Mouse (Mus musculus) lung, embryonic 16.5 days (tissue): ENCODE measurements around the gene Nfkb1. TPM values are rescaled to one million over a fixed set of nuclear protein-coding genes. Genes with fewer than 3 reads are reported as not detected.

Source experiments
- ATAC-seq: fragments of 200-750 bp; cut with Nextera tagmentation; 2 replicates; pipeline ENCODE4 v1.8.0; 2017; ENCODE audit warnings: low read depth, mild to moderate bottlenecking, moderate library complexity
- H3K27ac ChIP-seq: fragments of 300-500 bp; sonication (generic); 2 replicates; pipeline ENCODE4 v1.5.1; 2014; ENCODE audit warnings: mild to moderate bottlenecking, control low read depth, low read length
- H3K27me3 ChIP-seq: fragments of 300-500 bp; sonication (generic); 2 replicates; pipeline ENCODE4 v1.6.1; 2014; ENCODE audit warnings: low read depth, low read length, mixed read lengths; ENCODE audit not compliant: control insufficient read depth, insufficient read depth
- H3K36me3 ChIP-seq: fragments of 300-500 bp; sonication (generic); 2 replicates; pipeline ENCODE4 v1.6.1; 2014; ENCODE audit warnings: low read length; ENCODE audit not compliant: control insufficient read depth, insufficient read depth
- H3K4me1 ChIP-seq: fragments of 300-500 bp; sonication (generic); replicated peaks from 2 replicates; pipeline ENCODE4 v1.6.1; 2014; ENCODE audit warnings: low read length, mixed read lengths; ENCODE audit not compliant: control insufficient read depth, insufficient read depth
- H3K4me2 ChIP-seq: fragments of 300-500 bp; sonication (generic); 2 replicates; pipeline ENCODE4 v1.6.1; 2014; ENCODE audit warnings: low read depth, low read length, control low read depth
- H3K4me3 ChIP-seq: fragments of 300-500 bp; sonication (generic); 2 replicates; pipeline ENCODE4 v1.5.1; 2014; ENCODE audit warnings: mild to moderate bottlenecking, low read length, control low read depth
- H3K9ac ChIP-seq: fragments of 300-500 bp; sonication (generic); 2 replicates; pipeline ENCODE4 v1.6.1; 2014; ENCODE audit warnings: low read length, control low read depth
- H3K9me3 ChIP-seq: fragments of 300-500 bp; sonication (generic); 2 replicates; pipeline ENCODE4 v1.6.1; 2016; ENCODE audit warnings: low read length; ENCODE audit not compliant: control insufficient read depth
- whole genome bisulfite sequencing: fragments of 180-500 bp; shearing (Covaris S2); extraction: QIAGEN DNeasy Blood & Tissue Kit; methylation state at CpG from one replicate; pipeline ENCODE4 v1.1.7; 2014; 5-methylcytosine and 5-hydroxymethylcytosine counted together
- polyA plus RNA-seq: library from polyadenylated mRNA; unstranded; fragments of >200 nt; fragmentation: Nextera tagmentation; extraction: Ambion mirVana; gene quantifications from 2 replicates; pipeline ENCODE4 v1.2.1, GENCODE M21; 2015

Gene Nfkb1
- 26.8 and 29.0 TPM in 2 replicates for polyA plus RNA-seq

DNA sequence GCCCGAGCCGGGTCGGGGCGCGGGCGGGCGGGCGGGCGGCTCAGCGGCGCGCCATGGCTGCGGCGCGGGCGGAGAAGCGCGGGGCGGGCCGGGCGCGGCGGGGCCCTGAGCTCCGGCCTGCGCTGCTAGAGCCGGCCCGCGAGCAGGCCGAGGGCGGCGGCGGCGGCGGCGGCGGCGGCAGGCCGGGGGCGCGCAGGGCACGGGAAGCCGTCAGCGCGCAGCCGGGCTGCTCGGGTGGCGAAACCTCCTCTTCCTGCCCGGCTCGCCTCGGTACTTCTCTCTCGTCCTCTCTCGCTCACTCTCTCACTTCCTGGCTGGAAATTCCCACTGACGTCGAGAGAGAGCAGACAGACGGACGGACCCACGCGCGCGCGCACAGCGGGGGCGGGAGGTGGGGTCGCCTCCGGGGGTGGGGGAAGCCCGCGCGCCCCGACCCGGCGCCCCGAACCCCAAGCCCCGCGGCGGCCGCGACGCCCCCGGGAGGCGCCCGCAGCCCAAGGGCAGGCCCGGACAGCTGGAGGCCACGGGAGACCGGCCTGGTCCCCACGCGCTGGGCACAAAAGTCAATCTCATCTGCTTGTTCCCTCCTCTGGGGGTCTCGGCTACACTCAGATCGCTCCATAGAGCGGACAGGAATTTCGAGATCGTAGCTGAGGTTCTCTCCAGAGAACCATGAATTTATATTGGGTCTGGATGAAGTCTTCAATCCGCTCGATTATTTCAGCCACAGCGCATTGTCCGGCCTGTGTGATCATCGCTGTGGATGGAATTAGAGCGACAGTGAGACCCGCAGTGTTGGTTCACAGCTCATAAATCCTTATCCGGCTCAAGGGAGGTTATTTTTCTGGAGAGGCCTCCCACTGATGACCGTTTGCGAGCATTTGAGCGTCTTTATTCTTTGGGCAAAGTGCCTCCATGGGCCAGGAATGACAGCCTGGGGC is at the start of gene Nfkb1:
Gene Nfkb1, minus strand, starts transcription at position 357 of the 941 bp plus-strand sequence.
- Histone ChIP-seq H3K9ac (peak within 1 kb of the TSS; percentile 97), H3K9me3 (no peaks in the 10 kb centered on the region), H3K36me3 (no peaks in the 10 kb centered on the region), H3K4me3 (peak within 1 kb of the TSS; percentile 89), H3K4me2 (peak within 1 kb of the TSS; percentile 77), H3K27ac (peak within 1 kb of the TSS; percentile 91), H3K27me3 (no peaks in the 10 kb centered on the region), H3K4me1 (peaks cover 25% of the 10 kb centered on the region)
- ATAC-seq: peak; percentile 88
- WGBS: 1% methylated on average over 51 of the region's 102 CpGs

GRCm38 (mm10) chr3:135740711-135741110 is 49.4 kb upstream of the Nfkb1 start:
- no peaks in the 10 kb centered on the region for H3K27me3 ChIP-seq
- ATAC-seq: no peak
- H3K27ac ChIP-seq: no peak overlapping the region
- H3K4me3 ChIP-seq: no peak overlapping the region
- no peaks in the 10 kb centered on the region for H3K9me3 ChIP-seq
- H3K4me2 ChIP-seq: no peak overlapping the region
- 75% methylated on average over 8 of the region's 8 CpGs for WGBS
- H3K36me3 ChIP-seq: no peaks in the 10 kb centered on the region
- no peaks in the 10 kb centered on the region for H3K4me1 ChIP-seq
- no peak overlapping the region for H3K9ac ChIP-seq

GRCm38 (mm10) chr3:135734736-135735135 is 43.4 kb upstream of the Nfkb1 start:
- H3K4me1 ChIP-seq: no peaks in the 10 kb centered on the region
- no peak overlapping the region for H3K9ac ChIP-seq
- no peaks in the 10 kb centered on the region for H3K27me3 ChIP-seq
- no peaks in the 10 kb centered on the region for H3K9me3 ChIP-seq
- no peak overlapping the region for H3K4me3 ChIP-seq
- H3K4me2 ChIP-seq: no peak overlapping the region
- ATAC-seq: no peak
- 72% methylated on average over 1 of the region's 1 CpGs for WGBS
- no peaks in the 10 kb centered on the region for H3K36me3 ChIP-seq
- no peak overlapping the region for H3K27ac ChIP-seq

DNA sequence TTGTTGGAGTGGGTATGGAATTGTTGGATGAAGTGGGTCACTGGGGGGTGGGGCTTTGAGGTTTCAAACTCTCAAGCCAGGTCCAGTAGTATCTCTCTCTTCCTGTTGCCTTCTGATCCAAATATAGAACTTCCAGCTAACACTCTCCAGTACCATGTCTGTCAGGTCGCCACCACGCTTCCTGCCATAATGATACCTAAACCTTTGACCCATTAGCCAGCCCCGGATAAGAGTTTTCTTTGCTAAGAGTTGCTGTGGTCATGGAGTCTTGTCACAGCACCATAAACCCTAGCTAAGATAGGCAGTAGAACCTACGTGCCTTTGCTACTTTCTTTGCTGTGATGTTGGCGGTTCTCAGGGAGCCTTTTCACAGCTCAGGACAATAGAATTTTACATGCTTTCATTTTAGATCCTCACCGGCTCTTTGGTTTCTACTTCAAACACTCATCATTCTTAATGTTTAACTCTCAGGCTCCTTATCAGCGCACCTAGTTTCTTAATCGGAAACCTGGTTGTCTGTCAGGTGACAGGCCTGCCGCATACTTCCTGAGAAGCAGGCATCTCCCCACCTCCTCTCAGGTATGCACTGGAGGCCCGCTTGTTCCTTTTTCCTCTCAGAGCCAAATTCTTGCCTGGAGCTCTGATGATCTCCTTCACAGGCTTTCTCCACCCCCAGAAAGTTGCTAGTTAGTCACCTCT is 41.5 kb upstream of the Nfkb1 start:
- 44% methylated on average over 10 of the region's 10 CpGs for whole genome bisulfite sequencing
- H3K9ac ChIP-seq: no peak overlapping the region
- H3K27ac ChIP-seq: peak overlapping the region; percentile 65
- no peaks in the 10 kb centered on the region for H3K27me3 ChIP-seq
- H3K36me3 ChIP-seq: no peaks in the 10 kb centered on the region
- peak; percentile 55 for ATAC-seq
- no peaks in the 10 kb centered on the region; the same call in 1 of the 2 replicates for H3K4me1 ChIP-seq
- H3K4me3 ChIP-seq: no peak overlapping the region
- no peaks in the 10 kb centered on the region for H3K9me3 ChIP-seq
- H3K4me2 ChIP-seq: no peak overlapping the region

- H3K9ac ChIP-seq: no peak overlapping the region
- no peak overlapping the region for H3K4me3 ChIP-seq
- peak overlapping the region; percentile 52 for H3K27ac ChIP-seq
- ATAC-seq: peak; percentile 62
- no peaks in the 10 kb centered on the region for H3K9me3 ChIP-seq
- no peaks in the 10 kb centered on the region for H3K27me3 ChIP-seq
- peak overlapping the region; percentile 29; the same call in 1 of the 2 replicates for H3K4me2 ChIP-seq
- 17% methylated on average over 17 of the region's 17 CpGs for WGBS
- no peaks in the 10 kb centered on the region for H3K36me3 ChIP-seq
- H3K4me1 ChIP-seq: no peaks in the 10 kb centered on the region; the same call in 1 of the 2 replicates
Measured at GRCm38 (mm10) chr3:135731292-135732047, 40.1 kb upstream of the Nfkb1 start.

DNA sequence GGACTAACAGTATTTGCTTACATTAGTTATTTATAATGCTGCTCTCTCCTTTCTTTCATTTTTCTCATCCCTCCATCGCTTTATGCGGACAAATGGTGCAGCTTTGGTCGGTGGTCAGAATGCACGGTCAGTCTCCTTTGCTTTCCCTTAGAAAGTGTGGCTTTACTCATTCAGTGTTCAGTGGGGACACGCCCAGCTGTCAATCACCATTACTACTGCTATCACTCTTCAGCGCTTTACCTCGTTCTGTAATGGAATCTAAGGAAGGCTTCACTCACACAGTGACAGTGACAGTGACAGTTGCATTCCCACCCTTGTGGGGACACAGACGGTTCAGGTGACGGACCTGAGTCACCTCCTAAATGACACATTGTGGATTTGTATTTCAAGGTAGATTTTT is 39.4 kb upstream of the Nfkb1 start:
- no peak for ATAC-seq
- no peak overlapping the region for H3K4me3 ChIP-seq
- no peaks in the 10 kb centered on the region for H3K36me3 ChIP-seq
- H3K4me2 ChIP-seq: no peak overlapping the region
- WGBS: 53% methylated on average over 9 of the region's 9 CpGs
- no peak overlapping the region for H3K27ac ChIP-seq
- H3K27me3 ChIP-seq: no peaks in the 10 kb centered on the region
- H3K4me1 ChIP-seq: no peaks in the 10 kb centered on the region; the same call in 1 of the 2 replicates
- H3K9ac ChIP-seq: no peak overlapping the region
- H3K9me3 ChIP-seq: no peaks in the 10 kb centered on the region

GRCm38 (mm10) chr3:135729575-135729974 is 38.2 kb upstream of the Nfkb1 start:
- H3K4me1 ChIP-seq: no peaks in the 10 kb centered on the region; the same call in 1 of the 2 replicates
- H3K9me3 ChIP-seq: no peaks in the 10 kb centered on the region
- 54% methylated on average over 5 of the region's 5 CpGs for WGBS
- H3K4me2 ChIP-seq: no peak overlapping the region
- H3K9ac ChIP-seq: no peak overlapping the region
- no peaks in the 10 kb centered on the region for H3K36me3 ChIP-seq
- no peak overlapping the region for H3K27ac ChIP-seq
- no peak for ATAC-seq
- H3K27me3 ChIP-seq: no peaks in the 10 kb centered on the region
- no peak overlapping the region for H3K4me3 ChIP-seq

- ATAC-seq: no peak
- Histone ChIP-seq H3K4me2 (no peak overlapping the region), H3K9me3 (no peaks in the 10 kb centered on the region), H3K27ac (no peak overlapping the region), H3K27me3 (no peaks in the 10 kb centered on the region), H3K9ac (no peak overlapping the region), H3K36me3 (no peaks in the 10 kb centered on the region), H3K4me3 (no peak overlapping the region), H3K4me1 (no peaks in the 10 kb centered on the region; the same call in 1 of the 2 replicates)
- 53% methylated on average over 6 of the region's 6 CpGs for WGBS
Measured at GRCm38 (mm10) chr3:135728900-135729299, 37.6 kb upstream of the Nfkb1 start.
